Mouse (Mus musculus) heart, adult 10 weeks (tissue): ENCODE results near the gene Slc27a4. TPM values are rescaled to one million over a fixed set of nuclear protein-coding genes. Genes with fewer than 3 reads are reported as not detected.

Experiments used
- polyA plus RNA-seq: library from polyadenylated mRNA; stranded (reverse); fragments of 350-450 nt; fragmentation: Illumina TruSeq; extraction: RNeasy Lipid Tissue Mini Kit (QIAGEN cat#74804); gene quantifications from one replicate; pipeline ENCODE4 v1.2.3, GENCODE M21; 2014; ENCODE audit warnings: low read depth, low replicate concordance

Slc27a4 gene
- polyA plus RNA-seq = 13.0 TPM

DNA sequence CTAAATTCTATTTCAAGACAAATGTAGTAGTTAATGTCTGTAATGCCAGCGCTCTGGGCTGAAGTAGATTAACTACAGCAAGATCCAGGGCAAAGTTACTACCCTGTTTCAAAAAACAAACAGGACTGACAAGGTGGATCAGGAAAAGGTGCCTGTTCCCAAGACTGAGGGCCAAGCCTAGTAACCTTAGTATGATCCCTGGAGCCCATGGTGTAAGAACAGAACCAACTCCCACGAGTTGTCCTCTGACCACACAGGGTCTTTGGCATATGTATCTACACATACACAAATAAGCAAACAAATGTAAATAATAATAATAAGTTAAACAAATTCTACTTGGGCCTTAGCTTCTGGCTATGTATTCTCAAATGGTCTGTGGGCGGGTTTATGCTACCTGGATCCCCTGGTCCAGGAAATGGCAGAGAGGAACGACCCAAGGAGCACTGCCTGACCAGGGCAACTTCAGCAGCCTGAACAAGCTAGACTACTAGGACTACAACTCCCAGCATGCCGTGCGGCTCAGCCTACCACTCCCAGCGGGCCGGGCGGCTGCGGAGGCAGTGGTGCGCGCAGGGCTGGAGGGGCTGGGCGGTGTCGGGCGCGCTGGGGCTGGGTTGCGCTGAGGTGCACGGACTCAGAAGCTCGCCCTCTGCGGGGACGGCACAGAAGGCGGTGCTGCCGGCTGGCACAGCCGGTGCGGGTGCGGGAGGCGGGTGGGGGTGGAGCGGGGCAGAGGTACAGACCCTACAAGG, at the start of gene Slc27a4:
TSS of gene Slc27a4 (plus strand) at position 560 of the 752 bp plus-strand sequence.

DNA sequence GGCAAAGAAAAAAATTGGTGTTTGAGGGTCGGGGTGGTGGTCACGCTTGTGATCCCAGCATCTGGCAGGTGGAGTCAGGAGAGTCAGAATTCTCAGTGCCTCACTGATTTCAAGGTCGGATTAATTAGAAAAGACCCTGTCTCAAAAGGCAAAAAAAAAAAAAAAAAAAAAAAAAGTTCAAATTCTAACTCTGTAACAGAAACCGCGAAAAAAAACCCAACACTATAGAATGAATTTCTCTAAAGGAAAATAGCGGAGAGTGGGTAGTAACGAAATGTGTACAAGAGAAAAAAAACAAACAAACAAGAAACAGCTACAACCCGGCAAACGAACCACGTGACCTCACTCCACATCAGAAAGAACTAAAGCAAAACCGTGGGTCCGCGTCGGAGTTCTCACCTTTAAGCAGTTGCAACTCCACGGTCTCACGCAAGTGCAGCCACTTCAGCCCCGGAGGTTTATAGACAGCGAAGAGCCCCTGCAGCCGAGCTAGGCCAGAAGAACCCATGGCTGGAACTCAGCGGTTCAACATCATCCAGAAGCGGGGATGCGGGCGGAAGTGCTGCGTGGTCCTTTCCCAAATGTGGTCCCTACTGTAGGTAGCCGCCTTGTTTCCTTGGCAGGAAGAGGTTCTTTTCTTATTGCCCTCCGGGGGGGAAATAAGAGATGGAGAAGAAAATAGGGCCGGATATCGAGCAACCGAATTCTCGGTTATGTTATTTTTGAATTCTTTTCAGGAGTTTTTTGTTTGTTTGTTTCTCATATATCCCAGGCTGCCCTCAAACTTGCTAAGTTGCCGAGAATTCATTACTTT, 15.1 kb upstream of the Slc27a4 start, which contains the start of gene Coq4:
TSS of gene Coq4 (plus strand) at position 390 of the 814 bp plus-strand sequence.

DNA sequence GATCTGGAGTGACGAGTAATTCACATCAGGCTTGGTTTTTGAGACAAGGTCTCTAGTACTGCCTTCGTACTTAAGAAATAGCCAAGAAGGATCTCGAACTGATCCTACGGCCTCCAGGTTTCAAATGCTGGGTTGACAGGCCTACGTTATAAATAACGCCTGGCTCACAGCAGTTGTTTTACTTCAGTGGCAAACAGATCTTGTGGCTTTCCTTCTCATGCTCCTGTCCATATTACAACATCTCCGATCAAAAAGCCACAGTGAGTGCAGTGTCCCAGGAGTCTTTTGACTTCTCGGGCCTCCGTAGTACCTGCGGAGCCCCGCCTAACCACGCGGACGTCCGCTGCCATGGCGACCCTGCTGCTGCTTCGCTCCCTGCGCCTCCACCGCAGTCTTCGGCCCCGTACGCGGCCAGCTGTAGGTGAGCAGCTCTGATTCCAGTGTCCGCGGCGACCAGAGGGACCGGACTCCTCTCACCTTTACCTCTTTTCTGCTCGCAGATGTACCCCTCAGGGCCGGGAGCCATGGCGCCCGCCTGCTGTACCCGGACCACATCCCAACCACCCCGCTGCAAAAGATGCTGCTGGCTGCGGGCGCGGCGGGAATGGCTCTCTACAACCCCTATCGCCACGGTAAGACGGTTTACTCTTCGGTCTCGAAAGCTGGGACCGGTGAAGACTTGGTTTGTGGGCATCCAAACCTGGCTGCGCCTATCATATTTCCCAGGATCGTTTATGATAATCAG, 14.3 kb upstream of the Slc27a4 start, which contains the start of gene Trub2:
TSS of gene Trub2 (minus strand) at position 566 of the 745 bp plus-strand sequence.

DNA sequence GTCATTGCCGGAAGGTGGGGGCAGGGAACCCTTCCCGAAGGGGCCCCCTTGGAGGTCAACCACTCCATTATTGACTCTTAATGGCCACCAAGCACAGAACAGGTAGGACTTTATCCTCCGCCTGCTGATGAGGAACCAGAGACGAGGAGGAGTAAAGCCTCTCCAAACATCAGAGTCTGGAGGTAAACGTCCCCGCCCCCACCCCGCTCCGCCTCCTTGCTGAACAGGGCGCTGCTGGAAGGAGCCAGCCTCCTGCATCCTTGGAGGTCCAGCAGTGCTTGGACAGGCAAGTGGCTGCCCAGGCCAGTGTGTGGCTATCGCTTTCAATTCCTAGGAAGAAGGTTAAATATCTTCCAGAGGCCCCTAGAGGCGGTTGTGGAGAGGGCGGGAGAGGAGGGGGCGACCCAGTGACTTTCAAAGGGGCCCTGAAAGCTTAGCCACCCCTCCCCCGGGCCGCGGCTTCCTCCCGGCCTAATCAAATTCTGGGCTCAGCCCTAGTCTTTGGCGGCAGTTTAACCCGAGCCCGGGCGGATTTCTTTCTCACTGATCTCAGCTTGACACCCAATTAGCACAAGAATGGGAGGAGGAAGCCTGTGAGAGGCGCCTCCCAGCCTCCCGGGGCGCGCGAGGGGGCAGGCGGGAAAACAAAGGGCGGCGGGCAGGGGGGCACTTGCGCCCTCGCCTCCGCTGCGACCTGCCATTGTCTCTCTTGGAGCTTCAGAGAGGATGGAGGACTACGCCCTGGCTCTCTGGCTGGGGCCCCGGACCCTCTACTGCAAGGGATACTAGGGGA, 17.8 kb downstream of the Slc27a4 start, which contains the start of gene Urm1:
TSS of gene Urm1 (plus strand) at position 51 of the 793 bp plus-strand sequence.

Other genes with a start within 250 kb of the Slc27a4 start
- 66.8 TPM for gene Rapgef1, start 182.9 kb upstream of the Slc27a4 start, polyA plus RNA-seq
- gene Gm13420, start 50.9 kb upstream of the Slc27a4 start, polyA plus RNA-seq = not detected
- gene Gm13547, start 43.3 kb upstream of the Slc27a4 start, polyA plus RNA-seq = not detected
- 20.8 TPM for gene Coq4, start 15.1 kb upstream of the Slc27a4 start, polyA plus RNA-seq
- 21.3 TPM for gene Trub2, start 14.1 kb upstream of the Slc27a4 start, polyA plus RNA-seq
- gene Urm1, start 17.4 kb downstream of the Slc27a4 start, polyA plus RNA-seq = 26.2 TPM
- 3.7 TPM for gene Cercam, start 66.5 kb downstream of the Slc27a4 start, polyA plus RNA-seq
- 31.9 TPM for gene Odf2, start 86.6 kb downstream of the Slc27a4 start, polyA plus RNA-seq
- gene Gle1, start 132.8 kb downstream of the Slc27a4 start, polyA plus RNA-seq = 22.6 TPM
- 151 TPM for gene Sptan1, start 162.9 kb downstream of the Slc27a4 start, polyA plus RNA-seq
- gene Wdr34, start 246.2 kb downstream of the Slc27a4 start, polyA plus RNA-seq = 8.2 TPM